Mouse (Mus musculus) ovary, postnatal 14 days (tissue): Measurements from ENCODE around the gene Rgs8.

ENCODE experiments used
- DNase-seq: peaks from one replicate; pipeline ENCODE4 v3.0.0; 2022; ENCODE audit warnings: low spot score

The Rgs8 gene

DNA sequence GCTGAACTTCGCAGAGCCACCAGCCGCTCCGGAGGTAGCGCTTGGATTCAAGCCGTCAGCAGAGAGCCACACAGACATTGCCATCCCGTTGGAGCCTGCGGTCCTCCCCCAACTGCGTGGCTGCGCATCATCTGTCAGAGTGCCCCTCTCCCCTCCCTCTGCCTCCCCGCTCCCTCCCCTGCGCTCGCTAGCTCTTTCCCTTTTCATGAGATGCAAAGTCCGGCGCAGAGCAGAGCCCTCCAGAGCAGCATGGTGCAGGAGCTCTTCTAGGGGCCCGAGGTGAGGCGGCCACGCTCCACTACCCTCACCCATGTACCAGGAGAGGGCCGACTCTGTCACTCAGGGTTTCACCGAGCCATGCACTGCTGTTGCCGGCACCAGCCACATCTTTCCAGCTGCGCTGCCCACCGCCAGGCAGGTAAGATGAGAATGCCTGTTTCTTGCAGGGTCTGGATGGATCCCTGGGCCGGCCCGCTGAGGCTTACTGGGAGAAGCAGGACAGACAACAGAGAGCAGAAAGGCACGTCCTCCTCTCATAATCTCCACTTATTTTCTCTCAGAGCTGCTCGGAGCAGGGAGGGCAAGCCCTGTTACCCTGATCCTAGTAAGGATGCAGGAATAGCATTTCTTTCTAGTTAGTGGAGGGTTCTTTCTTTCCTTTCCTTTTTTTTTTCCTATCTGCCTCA, at the start of gene Rgs8:
Gene Rgs8, plus strand, starts transcription at position 88 of the 686 bp plus-strand sequence.
- DNase-seq: no peak

DNA sequence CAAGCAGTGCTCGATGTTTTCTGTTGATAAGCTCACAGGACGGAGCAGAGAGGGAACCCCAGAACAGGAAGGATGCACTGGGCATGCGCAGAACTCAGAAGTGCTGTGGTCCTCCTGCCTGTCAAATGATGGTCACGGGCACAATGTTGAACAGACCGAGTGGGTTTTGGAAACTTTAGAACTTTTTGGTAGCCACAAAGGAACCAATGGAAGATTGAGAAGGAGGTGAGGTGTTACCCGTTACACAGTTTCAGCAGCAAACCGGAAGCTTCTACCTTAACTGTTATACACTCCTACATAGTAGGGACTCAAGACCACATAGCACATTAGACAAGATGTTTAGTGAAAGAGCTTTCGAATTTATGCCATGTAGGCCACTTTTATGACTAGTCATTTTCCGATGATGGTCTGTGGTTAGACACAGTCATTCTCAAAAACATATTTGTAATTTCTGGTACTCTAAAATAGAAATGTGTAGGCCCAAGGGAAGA, 35.4 kb upstream of the Rgs8 start:
- no peak for DNase-seq

DNA sequence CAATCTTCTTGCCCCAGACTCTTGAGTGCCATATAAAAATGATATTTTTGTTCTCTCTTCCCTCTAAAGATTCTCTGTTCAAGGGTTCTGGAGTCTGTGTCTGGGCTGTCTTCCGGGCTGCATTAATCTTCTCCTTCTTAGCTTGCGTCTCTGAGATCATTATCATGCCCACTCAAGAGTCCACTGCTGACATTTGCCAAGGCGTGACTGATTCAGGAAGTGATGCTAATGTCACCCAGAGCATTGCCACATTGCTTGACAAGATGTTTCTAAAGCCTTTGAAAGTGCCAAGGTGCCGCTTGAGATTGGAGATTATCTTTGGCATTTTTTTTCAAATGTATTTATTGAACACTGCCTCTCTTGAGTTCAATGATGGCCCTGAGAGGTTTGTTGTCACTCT, 29.8 kb upstream of the Rgs8 start:
- DNase-seq: no peak

GRCm38 (mm10) chr1:153632686-153633085, 20.1 kb upstream of the Rgs8 start:
- DNase-seq: no peak

DNA sequence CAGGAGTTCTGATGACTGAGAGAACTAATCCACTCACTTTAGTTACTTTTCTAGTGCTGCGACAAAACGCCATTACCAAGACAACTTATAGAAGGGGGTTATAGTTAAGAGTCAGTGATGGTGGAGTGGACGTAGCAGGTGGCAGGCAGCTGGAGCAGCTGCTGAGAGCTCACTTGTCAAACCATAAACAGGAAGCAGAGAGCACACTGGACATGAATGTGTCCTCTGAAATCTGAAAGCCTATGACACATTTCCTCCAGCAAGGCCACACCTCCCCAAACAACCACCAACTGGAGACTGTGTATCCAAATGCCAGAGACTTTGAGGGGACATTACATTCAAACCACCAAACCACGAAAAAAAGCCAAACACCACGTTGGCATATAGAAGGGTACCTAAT, 17.8 kb upstream of the Rgs8 start:
- DNase-seq: no peak

- DNase-seq: peak; percentile 73
Observed at GRCm38 (mm10) chr1:153635521-153635920, 17.3 kb upstream of the Rgs8 start.

DNA sequence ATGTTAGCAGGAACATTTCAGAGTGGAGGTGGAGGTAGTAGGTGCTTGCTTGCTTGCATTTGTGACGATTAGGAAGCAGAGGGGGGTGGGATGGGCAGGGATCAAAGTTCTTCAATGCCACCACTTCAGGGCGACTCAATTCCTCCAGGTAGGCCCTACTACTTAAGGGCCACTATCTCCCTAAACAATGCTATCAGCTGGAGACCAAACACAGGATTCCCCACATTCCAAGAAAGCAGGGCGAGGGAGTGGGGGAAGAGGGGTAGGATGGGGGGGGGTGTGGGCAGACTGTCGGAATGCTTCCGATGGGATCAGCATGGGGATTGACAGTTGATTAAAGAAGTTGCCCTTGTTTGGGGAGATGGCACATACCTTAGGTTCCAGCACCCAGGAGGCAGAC, 16.0 kb upstream of the Rgs8 start:
- no peak for DNase-seq

GRCm38 (mm10) chr1:153641492-153641939, 11.3 kb upstream of the Rgs8 start:
- DNase-seq: peak; percentile 23

DNA sequence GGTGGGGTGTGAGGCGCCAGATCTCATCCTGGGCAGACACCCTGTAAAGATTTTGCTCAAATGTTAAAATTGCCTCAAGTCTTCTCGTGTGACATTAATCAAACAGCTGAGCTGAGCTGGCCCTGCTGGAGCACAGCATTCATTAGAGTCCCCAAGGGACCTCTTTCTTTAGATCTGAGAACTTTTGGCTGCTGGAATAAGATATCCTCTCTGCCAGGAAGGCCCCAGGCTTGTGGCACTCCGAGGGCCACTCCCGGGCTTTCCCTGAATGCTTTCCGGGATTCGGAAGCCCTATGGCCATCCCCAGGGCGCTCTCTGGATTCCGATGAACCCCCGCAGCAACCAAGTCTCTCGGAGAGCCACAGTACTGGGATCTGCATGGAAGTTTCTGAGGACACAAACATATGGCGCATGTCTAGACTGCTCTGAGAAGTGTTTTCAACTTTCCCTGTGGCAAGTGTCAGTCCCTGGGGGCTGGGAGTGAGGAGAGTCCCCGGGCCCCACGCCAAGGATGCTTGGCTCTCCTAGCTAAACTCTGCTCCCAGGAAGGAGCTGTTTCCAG, 10.8 kb upstream of the Rgs8 start:
- peak; percentile 53 for DNase-seq

- DNase-seq: no peak
Observed at GRCm38 (mm10) chr1:153653674-153654073, 849 bp downstream of the Rgs8 start.

- no peak for DNase-seq
Observed at GRCm38 (mm10) chr1:153659666-153660065, 6.8 kb downstream of the Rgs8 start.

GRCm38 (mm10) chr1:153660982-153661688, 8.3 kb downstream of the Rgs8 start:
- DNase-seq: no peak

GRCm38 (mm10) chr1:153661689-153662002, 8.8 kb downstream of the Rgs8 start:
- DNase-seq: no peak

- no peak for DNase-seq
Observed at GRCm38 (mm10) chr1:153662362-153662761, 9.5 kb downstream of the Rgs8 start.

DNA sequence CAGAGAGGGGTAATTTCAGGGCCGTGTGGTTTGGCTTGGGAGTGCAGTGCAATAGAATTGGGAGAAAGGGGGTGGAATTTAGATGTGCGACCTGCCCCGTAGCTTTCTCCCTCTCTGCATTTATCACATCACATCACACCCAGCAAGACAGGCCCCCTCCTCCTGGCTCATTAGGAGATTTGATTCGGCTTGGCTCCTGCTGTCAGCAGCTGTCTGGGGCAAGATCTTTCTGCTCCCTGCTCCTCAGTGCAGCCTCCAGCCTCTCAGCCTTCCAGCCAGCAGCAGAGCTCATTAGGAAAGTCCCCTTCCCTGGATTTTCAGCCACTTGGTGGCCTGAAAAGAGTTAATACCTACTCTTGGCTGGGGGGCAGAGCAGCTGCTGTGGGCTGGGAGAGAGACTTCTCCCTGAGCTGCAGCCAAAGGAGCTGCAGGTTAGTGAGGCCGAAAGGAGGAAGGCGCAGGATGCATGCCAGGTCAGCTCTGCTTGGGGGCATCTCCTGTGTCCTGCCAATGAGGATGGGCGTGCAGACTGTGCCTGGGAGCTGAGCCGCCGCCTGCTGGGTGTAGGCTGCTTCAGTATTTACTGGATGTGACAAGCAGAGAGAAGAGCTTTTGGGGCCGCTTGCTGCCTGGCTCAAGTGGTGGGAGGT, 12.4 kb downstream of the Rgs8 start:
- no peak for DNase-seq

GRCm38 (mm10) chr1:153666236-153666635, 13.4 kb downstream of the Rgs8 start:
- DNase-seq: no peak

- DNase-seq: no peak
Observed at GRCm38 (mm10) chr1:153667244-153667727, 14.5 kb downstream of the Rgs8 start.

DNA sequence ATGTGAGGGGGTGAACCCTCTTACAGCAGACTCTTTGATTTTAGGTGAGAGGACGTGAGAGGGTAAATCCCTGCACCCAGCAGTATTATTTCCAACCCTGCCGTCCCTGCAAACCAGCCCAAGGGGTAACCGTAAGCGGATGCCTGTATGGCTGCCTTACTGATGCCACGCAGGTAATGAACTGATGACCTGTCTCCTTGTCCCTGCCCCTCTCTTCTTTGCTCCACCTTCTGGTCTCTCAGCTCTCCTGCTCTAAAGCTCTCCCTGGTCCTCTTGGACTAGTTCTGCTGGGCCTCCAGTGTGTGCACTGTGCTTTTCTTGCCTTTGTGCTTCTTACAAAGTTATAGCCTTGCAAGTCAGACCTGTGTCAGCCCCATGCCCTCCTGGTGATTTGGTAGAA, 15.0 kb downstream of the Rgs8 start:
- DNase-seq: no peak

GRCm38 (mm10) chr1:153669086-153669485, 16.3 kb downstream of the Rgs8 start:
- no peak for DNase-seq

DNA sequence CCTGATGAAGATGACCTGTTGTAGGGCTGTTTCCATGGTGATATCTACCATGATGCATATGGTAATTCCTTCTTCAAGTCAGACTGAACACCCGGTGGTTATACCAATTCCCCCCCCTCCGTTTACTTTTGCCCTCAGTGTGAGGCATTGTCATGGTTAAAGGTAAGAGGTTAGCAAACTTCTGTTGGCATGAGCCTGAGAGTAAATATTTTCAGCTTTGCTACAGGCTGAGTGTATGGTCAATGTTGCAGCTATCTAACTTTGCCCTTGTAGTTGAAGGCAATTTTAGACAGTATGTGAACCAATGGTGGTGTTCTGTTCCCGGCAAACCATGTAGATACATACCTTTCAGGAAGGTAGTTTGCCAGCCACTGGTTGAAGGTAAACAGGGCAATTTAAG, 16.9 kb downstream of the Rgs8 start:
- no peak for DNase-seq

DNA sequence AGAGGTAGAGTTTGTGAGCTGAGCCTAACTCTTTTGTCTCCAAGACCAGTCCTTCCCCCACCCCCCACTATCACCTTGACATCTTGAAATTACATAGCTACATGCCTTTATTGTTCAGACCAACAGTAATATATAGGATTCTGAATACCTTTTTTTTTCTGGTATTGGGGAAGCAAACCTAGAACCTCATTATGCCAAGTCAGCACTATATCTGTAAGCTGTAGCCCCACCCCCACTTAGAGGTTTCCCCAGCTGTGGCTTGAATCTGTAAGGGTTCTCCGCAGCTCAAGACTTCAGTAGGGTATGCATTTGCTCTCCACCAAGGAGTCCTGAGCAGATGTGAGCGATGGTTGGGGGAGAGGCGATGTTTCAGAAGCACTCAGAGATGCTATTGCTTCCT, 18.5 kb downstream of the Rgs8 start:
- DNase-seq: no peak

- no peak for DNase-seq
Observed at GRCm38 (mm10) chr1:153672698-153673097, 19.9 kb downstream of the Rgs8 start.

- DNase-seq: no peak
Observed at GRCm38 (mm10) chr1:153673900-153674299, 21.1 kb downstream of the Rgs8 start.
